Mouse (Mus musculus) MEL (cell line): ENCODE measurements around the gene Atp6v0e. TPM values are rescaled to one million over a fixed set of nuclear protein-coding genes. Genes with fewer than 3 reads are reported as not detected.

ENCODE experiments used
- DNase-seq: peaks from one replicate; pipeline ENCODE4 v3.0.0; 2011; ENCODE audit warnings: low read depth, low spot score
- H3K27ac ChIP-seq: 2 replicates; pipeline ENCODE4 v1.5.1; 2012; ENCODE audit warnings: low read depth, mild to moderate bottlenecking, control low read depth, low read length, moderate library complexity; ENCODE audit not compliant: control insufficient read depth
- H3K27me3 ChIP-seq, 2 experiments: fragments of 150-350 bp in 1 of 2; sonication (generic) in 1 of 2; 2 replicates each; pipeline ENCODE4 v1.6.1; 2012; ENCODE audit warnings: low read length in 2 of 2, mild to moderate bottlenecking in 2 of 2, improper control_type of control experiment in 1 of 2, moderate library complexity in 1 of 2; ENCODE audit not compliant: insufficient read depth in 2 of 2, control insufficient read depth in 1 of 2
- H3K36me3 ChIP-seq, 2 experiments: 2 replicates each; pipeline ENCODE4 v1.6.1; 2012 to 2014; ENCODE audit warnings: low read length in 2 of 2, improper control_type of control experiment in 1 of 2, inconsistent platforms in 1 of 2, mild to moderate bottlenecking in 1 of 2; ENCODE audit not compliant: insufficient read depth in 2 of 2, control insufficient read depth in 1 of 2
- H3K4me1 ChIP-seq, 2 experiments: fragments of 150-350 bp in 1 of 2; sonication (generic) in 1 of 2; 2 replicates each; pipeline ENCODE4 v1.6.1; 2012; ENCODE audit warnings: low read length in 2 of 2, improper control_type of control experiment in 1 of 2, mild to moderate bottlenecking in 1 of 2; ENCODE audit not compliant: insufficient read depth in 2 of 2, control insufficient read depth in 1 of 2
- H3K4me3 ChIP-seq, 2 experiments: fragments of 150-350 bp in 1 of 2; sonication (generic) in 1 of 2; 2 replicates each; pipeline ENCODE4 v1.5.1; 2012; ENCODE audit warnings: low read depth in 2 of 2, low read length in 2 of 2, mild to moderate bottlenecking in 2 of 2, moderate library complexity in 2 of 2, control low read depth in 1 of 2, improper control_type of control experiment in 1 of 2; ENCODE audit not compliant: control insufficient read depth in 1 of 2, insufficient read depth in 1 of 2
- H3K79me2 ChIP-seq: 2 replicates; pipeline ENCODE4 v1.6.1; 2012; ENCODE audit warnings: mild to moderate bottlenecking, low read length, moderate library complexity; ENCODE audit not compliant: control insufficient read depth, poor library complexity, insufficient read depth
- H3K9ac ChIP-seq: 2 replicates; pipeline ENCODE4 v1.6.1; 2012; ENCODE audit warnings: low read depth, mild to moderate bottlenecking, control low read depth, low read length, moderate library complexity; ENCODE audit not compliant: control insufficient read depth, poor library complexity, severe bottlenecking
- H3K9me3 ChIP-seq: fragments of 150-350 bp; sonication (generic); replicated peaks from 2 replicates; pipeline ENCODE4 v1.6.1; 2012; ENCODE audit warnings: mild to moderate bottlenecking, low read length, improper control_type of control experiment, moderate library complexity; ENCODE audit not compliant: insufficient read depth
- CHD1 ChIP-seq: IDR thresholded peaks from 2 replicates; pipeline ENCODE4 v1.6.1; 2012; ENCODE audit warnings: low read depth, mild to moderate bottlenecking, inconsistent platforms, low read length, improper control_type of control experiment
- CHD2 ChIP-seq: IDR thresholded peaks from 2 replicates; pipeline ENCODE4 v1.6.1; 2011; ENCODE audit warnings: low read length, improper control_type of control experiment
- CTCF ChIP-seq, 3 experiments: IDR thresholded peaks in 2 of 3; conservative IDR thresholded peaks in 1 of 3; 2 replicates each; pipeline ENCODE4 v1.5.1; 2011 to 2012; ENCODE audit warnings: low read length in 3 of 3, low read depth in 2 of 3, mild to moderate bottlenecking in 2 of 3, improper control_type of control experiment in 1 of 3, inconsistent platforms in 1 of 3, mixed read lengths in 1 of 3, moderate library complexity in 1 of 3; ENCODE audit not compliant: control insufficient read depth in 1 of 3, insufficient read depth in 1 of 3, poor library complexity in 1 of 3, severe bottlenecking in 1 of 3
- ELF1 ChIP-seq: IDR thresholded peaks from 2 replicates; pipeline ENCODE4 v1.6.1; 2014; ENCODE audit warnings: low read depth, mild to moderate bottlenecking, inconsistent platforms, low read length, improper control_type of control experiment, moderate library complexity
- EP300 ChIP-seq, 2 experiments: IDR thresholded peaks; 2 replicates each; pipeline ENCODE4 v1.6.1; 2011; ENCODE audit warnings: improper control_type of control experiment in 2 of 2, low read length in 2 of 2, low read depth in 1 of 2, mild to moderate bottlenecking in 1 of 2
- ETS1 ChIP-seq: IDR thresholded peaks from 2 replicates; pipeline ENCODE4 v1.6.1; 2012; ENCODE audit warnings: low read depth, mild to moderate bottlenecking, inconsistent platforms, low read length, improper control_type of control experiment, moderate library complexity
- GABPA ChIP-seq: IDR thresholded peaks from 2 replicates; pipeline ENCODE4 v1.6.1; 2012; ENCODE audit warnings: low read depth, mild to moderate bottlenecking, inconsistent platforms, low read length, improper control_type of control experiment, moderate library complexity
- GATA1 ChIP-seq: IDR thresholded peaks from 2 replicates; pipeline ENCODE4 v1.6.1; 2011; ENCODE audit warnings: low read depth, low read length, improper control_type of control experiment
- HCFC1 ChIP-seq: IDR thresholded peaks from 2 replicates; pipeline ENCODE4 v1.6.1; 2012; ENCODE audit warnings: low read depth, mild to moderate bottlenecking, inconsistent platforms, low read length, improper control_type of control experiment, moderate library complexity
- KAT2A ChIP-seq: conservative IDR thresholded peaks from 2 replicates; pipeline ENCODE4 v1.6.1; 2012; ENCODE audit warnings: low read depth, low read length, improper control_type of control experiment, inconsistent platforms
- MAFK ChIP-seq: IDR thresholded peaks from 2 replicates; pipeline ENCODE4 v1.6.1; 2011; ENCODE audit warnings: low read depth, mild to moderate bottlenecking, low read length, improper control_type of control experiment, borderline replicate concordance
- MAX ChIP-seq: IDR thresholded peaks from 2 replicates; pipeline ENCODE4 v1.6.1; 2011; ENCODE audit warnings: low read length, improper control_type of control experiment
- MAZ ChIP-seq: IDR thresholded peaks from 2 replicates; pipeline ENCODE4 v1.6.1; 2012; ENCODE audit warnings: low read depth, mild to moderate bottlenecking, inconsistent platforms, low read length, improper control_type of control experiment
- MXI1 ChIP-seq: IDR thresholded peaks from 2 replicates; pipeline ENCODE4 v1.6.1; 2011; ENCODE audit warnings: mild to moderate bottlenecking, low read depth, low read length, improper control_type of control experiment
- NELFE ChIP-seq: IDR thresholded peaks from 2 replicates; pipeline ENCODE4 v1.6.1; 2011; ENCODE audit warnings: low read depth, low read length, improper control_type of control experiment
- NRF1 ChIP-seq: IDR thresholded peaks from 2 replicates; pipeline ENCODE4 v1.6.1; 2014; ENCODE audit warnings: low read depth, mild to moderate bottlenecking, inconsistent platforms, low read length, improper control_type of control experiment, moderate library complexity; ENCODE audit not compliant: poor library complexity, insufficient read depth, severe bottlenecking
- POLR2AphosphoS2 ChIP-seq: IDR thresholded peaks from 2 replicates; pipeline ENCODE4 v1.6.1; 2011; ENCODE audit warnings: low read length, improper control_type of control experiment
- RAD21 ChIP-seq: IDR thresholded peaks from 2 replicates; pipeline ENCODE4 v1.6.1; 2011; ENCODE audit warnings: mild to moderate bottlenecking, low read depth, low read length, improper control_type of control experiment
- RCOR1 ChIP-seq: IDR thresholded peaks from 2 replicates; pipeline ENCODE4 v1.6.1; 2012; ENCODE audit warnings: low read depth, mild to moderate bottlenecking, inconsistent platforms, low read length, improper control_type of control experiment
- SMC3 ChIP-seq: IDR thresholded peaks from 2 replicates; pipeline ENCODE4 v1.6.1; 2011; ENCODE audit warnings: low read depth, low read length, improper control_type of control experiment
- TBP ChIP-seq: IDR thresholded peaks from 2 replicates; pipeline ENCODE4 v1.8.0; 2011; ENCODE audit warnings: low read depth, low read length, improper control_type of control experiment
- TCF12 ChIP-seq: IDR thresholded peaks from 2 replicates; pipeline ENCODE4 v1.6.1; 2014; ENCODE audit warnings: low read depth, mild to moderate bottlenecking, inconsistent platforms, low read length, improper control_type of control experiment, moderate library complexity
- UBTF ChIP-seq: IDR thresholded peaks from 2 replicates; pipeline ENCODE4 v1.6.1; 2012; ENCODE audit warnings: low read depth, mild to moderate bottlenecking, inconsistent platforms, low read length, improper control_type of control experiment, moderate library complexity, borderline replicate concordance; ENCODE audit not compliant: insufficient read depth
- USF1 ChIP-seq: IDR thresholded peaks from 2 replicates; pipeline ENCODE4 v1.6.1; 2014; ENCODE audit warnings: low read depth, mild to moderate bottlenecking, inconsistent platforms, low read length, improper control_type of control experiment, moderate library complexity
- ZC3H11A ChIP-seq: IDR thresholded peaks from 2 replicates; pipeline ENCODE4 v1.6.1; 2012; ENCODE audit warnings: low read depth, mild to moderate bottlenecking, inconsistent platforms, low read length, improper control_type of control experiment
- ZKSCAN1 ChIP-seq: IDR thresholded peaks from 2 replicates; pipeline ENCODE4 v1.6.1; 2012; ENCODE audit warnings: low read depth, mild to moderate bottlenecking, inconsistent platforms, low read length, improper control_type of control experiment, moderate library complexity
- ZMIZ1 ChIP-seq: IDR thresholded peaks from 2 replicates; pipeline ENCODE4 v1.6.1; 2012; ENCODE audit warnings: low read depth, mild to moderate bottlenecking, inconsistent platforms, low read length, improper control_type of control experiment, moderate library complexity
- ZNF384 ChIP-seq: IDR thresholded peaks from 2 replicates; pipeline ENCODE4 v1.6.1; 2012; ENCODE audit warnings: low read depth, mild to moderate bottlenecking, inconsistent platforms, low read length, improper control_type of control experiment
- polyA plus RNA-seq, 2 experiments: library from polyadenylated mRNA; stranded (reverse) in 1 of 2; unstranded in 1 of 2; fragments of >175 nt in 1 of 2; fragments of >200 nt in 1 of 2; gene quantifications; 2 replicates each; pipeline versions ENCODE4 v1.2.1 to v1.2.4; 2012; ENCODE audit warnings: low replicate concordance in 2 of 2, low read depth in 1 of 2; ENCODE audit not compliant: insufficient read length in 2 of 2, insufficient read depth in 1 of 2, missing spikeins in 1 of 2
- total RNA-seq: library from RNA; depleted of rRNA; stranded (reverse); fragments of 300-350 nt; gene quantifications from 2 replicates; pipeline ENCODE4 v1.2.3, GENCODE M21; 2012

Atp6v0e gene
- total and polyA plus RNA-seq, 3 experiments: 173 to 200 TPM; not detected in 1

GRCm38 (mm10) chr17:26726674-26727073 is 63.6 kb downstream of the Atp6v0e start:
- H3K4me1 ChIP-seq: peaks cover 14 to 35% of the 10 kb centered on the region in 2 experiments
- H3K4me3 ChIP-seq: no peak overlapping the region
- peak; percentile 41; the same call in 1 of the 2 replicates for TF ChIP-seq GATA1
- TF ChIP-seq POLR2AphosphoS2: no peak
- TF ChIP-seq RCOR1: peak; percentile 64; the same call in 1 of the 2 replicates
- peak; percentile 45 to 52; a peak in 1 of 4 replicates for TF ChIP-seq EP300 (IDR thresholded peaks at IDR 0.05; ENCODE audit: low read depth in 1 of 2, low read length in 2 of 2)
- peak; percentile 53; the same call in 1 of the 2 replicates for TF ChIP-seq TCF12
- TF ChIP-seq UBTF: no peak
- peak; percentile 44 for TF ChIP-seq ETS1
- peak; percentile 32; the same call in 1 of the 2 replicates for TF ChIP-seq ELF1
- TF ChIP-seq MAX: peak; percentile 49
- no peak for TF ChIP-seq ZNF384
- TF ChIP-seq ZKSCAN1: no peak
- TF ChIP-seq ZC3H11A: no peak
- no peak for TF ChIP-seq MAFK
- no peak for TF ChIP-seq MAZ
- TF ChIP-seq MXI1: no peak
- no peak for TF ChIP-seq CHD1
- peaks cover 0 to 38% of the 10 kb centered on the region in 2 experiments; a peak in 2 of 4 replicates for H3K36me3 ChIP-seq
- no peaks in the 10 kb centered on the region for H3K9me3 ChIP-seq
- H3K9ac ChIP-seq: no peak overlapping the region
- no peaks in the 10 kb centered on the region for H3K27me3 ChIP-seq
- peak; percentile 50 for DNase-seq
- 0 out of 2 replicates have a peak, but pooled peaks cover 2% of the 10 kb centered on the region for H3K79me2 ChIP-seq
- no peak overlapping the region for H3K27ac ChIP-seq

- H3K27me3 ChIP-seq: no peaks in the 10 kb centered on the region
- no peak overlapping the region for H3K9ac ChIP-seq
- no peaks in the 10 kb centered on the region for H3K9me3 ChIP-seq
- H3K4me3 ChIP-seq: no peak overlapping the region
- no peak for DNase-seq
- H3K36me3 ChIP-seq: peaks cover 0 to 39% of the 10 kb centered on the region in 2 experiments; a peak in 2 of 4 replicates
- TF ChIP-seq GABPA: no peak
- TF ChIP-seq POLR2AphosphoS2: no peak
- no peak for TF ChIP-seq TBP
- no peak for TF ChIP-seq TCF12
- no peak for TF ChIP-seq NRF1
- no peak for TF ChIP-seq RAD21
- no peak for TF ChIP-seq KAT2A
- TF ChIP-seq HCFC1: no peak
- no peak for TF ChIP-seq CHD2
- TF ChIP-seq CTCF (IDR thresholded peaks at IDR 0.05 in 2 of 3, conservative IDR thresholded peaks at IDR 0.05 in 1 of 3; ENCODE audit: control insufficient read depth in 1 of 3, insufficient read depth in 1 of 3, low read depth in 2 of 3, low read length in 3 of 3, poor library complexity in 1 of 3, severe bottlenecking in 1 of 3): no peak
- no peak for TF ChIP-seq ZMIZ1
- no peak for TF ChIP-seq NELFE
- TF ChIP-seq USF1: no peak
- TF ChIP-seq UBTF: no peak
- no peak for TF ChIP-seq ELF1
- no peak for TF ChIP-seq CHD1
- no peak for TF ChIP-seq SMC3
- no peak for TF ChIP-seq ZC3H11A
- no peak for TF ChIP-seq GATA1
- H3K27ac ChIP-seq: no peak overlapping the region
- H3K79me2 ChIP-seq: 0 out of 2 replicates have a peak, but pooled peaks cover 2% of the 10 kb centered on the region
- H3K4me1 ChIP-seq: peaks cover 18 to 30% of the 10 kb centered on the region in 2 experiments
Observed at GRCm38 (mm10) chr17:26727110-26727755, 64.2 kb downstream of the Atp6v0e start.
